Mouse (Mus musculus) kidney, adult 2 months (tissue): ENCODE data around the gene Emc9. TPM values are rescaled to one million over a fixed set of nuclear protein-coding genes. Genes with fewer than 3 reads are reported as not detected.
A peak's percentile ranks its signal among the peaks of the same experiment; 100 is the strongest.

Experiments
- DNase-seq: peaks from one replicate; pipeline ENCODE4 v3.0.0; 2021
- H3K27ac ChIP-seq: fragments of 200-500 bp; 2 replicates; pipeline ENCODE4 v1.5.1; 2012; ENCODE audit warnings: low read depth, low read length, control low read depth, inconsistent platforms; ENCODE audit not compliant: insufficient read depth
- H3K27me3 ChIP-seq: fragments of 200-500 bp; replicated peaks from 2 replicates; pipeline ENCODE4 v1.6.1; 2012; ENCODE audit warnings: mild to moderate bottlenecking, moderate library complexity, low read length, inconsistent platforms; ENCODE audit not compliant: control insufficient read depth, insufficient read depth
- H3K36me3 ChIP-seq: fragments of 200-500 bp; 2 replicates; pipeline ENCODE4 v1.6.1; 2012; ENCODE audit warnings: mild to moderate bottlenecking, moderate library complexity, low read length, inconsistent platforms; ENCODE audit not compliant: control insufficient read depth, insufficient read depth
- H3K4me1 ChIP-seq: fragments of 200-500 bp; 2 replicates; pipeline ENCODE4 v1.6.1; 2011; ENCODE audit warnings: low read length; ENCODE audit not compliant: control insufficient read depth, insufficient read depth
- H3K4me3 ChIP-seq: fragments of 200-500 bp; 2 replicates; pipeline ENCODE4 v1.5.1; 2011; ENCODE audit warnings: mild to moderate bottlenecking, low read depth, low read length, control low read depth; ENCODE audit not compliant: insufficient read depth
- CTCF ChIP-seq: fragments of 200-500 bp; conservative IDR thresholded peaks from 2 replicates; pipeline ENCODE4 v1.5.1; 2011; ENCODE audit warnings: low read depth, mild to moderate bottlenecking, control low read depth, low read length, moderate library complexity, mixed read lengths; ENCODE audit not compliant: insufficient read depth, insufficient read length
- POLR2A ChIP-seq: fragments of 200-500 bp; IDR thresholded peaks from one replicate; pipeline ENCODE4 v1.6.1; 2011; ENCODE audit warnings: low read depth, low read length, control low read depth
- WGBS: fragments of 180-500 bp; shearing (Covaris S2); methylation state at CpG from one replicate; pipeline ENCODE4 v1.1.7; 2018; 5-methylcytosine and 5-hydroxymethylcytosine counted together
- polyA plus RNA-seq: library from polyadenylated mRNA; depleted of rRNA; stranded (reverse); fragments of >200 nt; gene quantifications from 2 replicates; pipeline ENCODE4 v1.2.3, GENCODE M21; 2012

Gene Emc9
- polyA plus RNA-seq, 1 experiment: 21.9 TPM

DNA sequence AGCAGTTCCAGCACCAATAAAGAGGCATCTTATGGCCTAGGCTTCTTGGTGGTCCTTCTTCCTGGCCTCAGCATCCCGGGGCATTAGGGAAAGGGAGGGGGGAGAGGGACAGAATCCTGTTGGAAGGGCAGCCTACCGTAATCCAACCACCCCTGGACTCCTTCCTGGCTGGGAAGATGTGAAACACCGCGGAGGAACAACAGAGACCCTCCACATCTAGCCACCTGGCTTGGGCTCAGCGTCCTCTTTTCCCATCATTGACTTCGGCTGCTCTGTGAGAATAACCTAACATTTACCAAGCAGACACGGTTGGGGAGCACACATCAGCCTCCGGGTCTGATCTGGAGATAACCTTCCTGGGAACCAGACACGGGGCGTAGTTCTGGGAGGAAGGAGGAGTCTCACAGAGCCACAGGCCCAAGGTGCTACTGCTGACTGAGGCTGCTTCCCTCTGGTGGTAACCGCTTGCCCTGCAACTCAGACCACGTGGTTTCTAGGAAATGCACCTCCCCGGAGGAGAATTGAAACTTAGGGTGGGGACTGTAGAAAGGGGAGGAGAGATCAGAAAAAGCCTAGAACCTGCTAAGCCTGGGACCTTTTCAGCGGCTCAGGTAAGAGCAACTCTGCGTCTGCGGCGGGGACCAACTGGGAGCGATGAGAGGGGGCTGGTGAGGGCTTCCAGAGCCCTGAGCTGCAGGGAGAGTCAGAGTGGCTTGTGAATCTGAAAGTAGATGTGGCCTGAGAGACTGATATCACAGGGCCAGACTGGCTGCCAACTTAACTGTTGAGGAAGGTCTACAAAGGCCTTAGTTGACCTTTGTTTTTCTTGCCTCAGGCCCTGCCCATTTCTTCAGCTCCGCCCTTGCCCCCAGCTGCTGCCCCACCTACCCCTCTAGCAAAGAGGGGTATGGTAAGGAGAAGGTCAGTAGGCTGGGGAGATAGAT, 18.8 kb upstream of the Emc9 start:
- Histone ChIP-seq H3K27me3 (no peaks in the 10 kb centered on the region), H3K4me1 (peaks cover 6% of the 10 kb centered on the region; the same call in 1 of the 2 replicates), H3K36me3 (peaks cover 10% of the 10 kb centered on the region), H3K27ac (peak overlapping the region; percentile 97), H3K4me3 (peak overlapping the region; percentile 68)
- TF ChIP-seq POLR2A (peak; percentile 40), CTCF (peak; percentile 95)
- DNase-seq: peak; percentile 98
- 6% methylated on average over 19 of the region's 19 CpGs for WGBS

DNA sequence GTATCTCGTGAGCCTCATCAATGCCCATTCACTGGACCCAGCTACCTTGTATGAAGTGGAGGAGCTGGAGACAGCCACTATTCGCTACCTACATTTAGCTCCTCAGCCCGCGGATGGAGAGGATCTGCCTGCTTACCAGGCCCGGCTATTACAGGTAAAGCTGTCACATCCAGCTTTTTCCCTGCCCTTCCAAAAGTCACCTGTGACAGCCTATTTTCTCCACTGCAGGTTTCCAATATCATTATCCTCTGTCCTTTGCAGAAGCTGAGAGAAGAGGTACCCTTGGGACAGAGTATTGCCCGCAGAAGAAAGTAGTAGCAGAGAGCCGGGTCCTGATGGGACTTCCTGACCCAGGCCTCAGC, 18.1 kb upstream of the Emc9 start, which contains the start of gene Irf9:
Gene Irf9, plus strand, starts transcription at position 301 of the 362 bp plus-strand sequence.
- Histone ChIP-seq H3K27me3 (no peaks in the 10 kb centered on the region), H3K4me3 (peak within 1 kb of the TSS; percentile 68), H3K36me3 (peaks cover 4% of the 10 kb centered on the region; the same call in 1 of the 2 replicates), H3K4me1 (peaks cover 6% of the 10 kb centered on the region; the same call in 1 of the 2 replicates), H3K27ac (peak within 1 kb of the TSS; percentile 97)
- TF ChIP-seq CTCF: no peak
- no peak for TF ChIP-seq POLR2A
- 62% methylated on average over 7 of the region's 7 CpGs for WGBS
- no peak for DNase-seq

DNA sequence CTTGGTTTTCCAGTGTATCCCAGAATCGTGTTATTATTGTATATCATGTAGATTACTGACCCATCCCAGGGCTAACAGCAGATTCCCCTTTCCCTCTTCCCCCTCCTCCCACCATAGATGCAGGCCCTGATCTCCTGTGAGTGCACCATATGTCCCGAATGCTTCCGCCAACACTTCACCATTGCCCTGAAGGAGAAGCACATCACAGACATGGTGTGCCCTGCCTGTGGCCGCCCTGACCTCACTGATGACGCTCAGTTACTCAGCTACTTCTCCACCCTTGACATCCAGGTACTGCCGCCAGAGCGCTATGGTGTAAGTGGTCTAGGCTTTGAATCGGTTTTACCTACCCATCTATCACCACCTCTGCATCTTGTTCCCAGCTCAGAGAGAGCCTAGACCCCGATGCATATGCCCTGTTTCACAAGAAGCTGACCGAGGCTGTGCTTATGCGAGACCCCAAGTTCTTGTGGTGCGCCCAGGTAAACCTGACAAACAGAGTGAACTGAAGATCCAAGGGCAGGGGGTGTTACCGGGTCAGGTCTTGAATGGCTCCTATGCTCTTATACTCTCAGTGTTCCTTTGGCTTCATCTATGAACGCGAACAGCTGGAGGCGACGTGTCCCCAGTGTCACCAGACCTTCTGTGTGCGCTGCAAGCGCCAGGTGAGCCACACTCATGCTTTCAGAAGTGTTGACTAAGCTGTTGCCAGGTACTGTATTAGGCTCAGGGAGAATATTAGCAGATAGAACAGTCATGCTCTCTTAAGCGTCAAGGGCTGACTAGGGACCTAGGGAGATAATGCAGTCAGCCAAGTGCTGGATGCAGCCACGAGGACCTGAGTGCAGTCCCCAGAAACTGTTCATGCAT, 13.7 kb upstream of the Emc9 start:
- Histone ChIP-seq H3K36me3 (peaks cover 10% of the 10 kb centered on the region), H3K4me1 (0 out of 2 replicates have a peak, but pooled peaks cover 3% of the 10 kb centered on the region), H3K27me3 (no peaks in the 10 kb centered on the region), H3K4me3 (no peak overlapping the region), H3K27ac (no peak overlapping the region)
- no peak for DNase-seq
- 91% methylated on average over 21 of the region's 21 CpGs for WGBS
- TF ChIP-seq CTCF: no peak
- TF ChIP-seq POLR2A: no peak

DNA sequence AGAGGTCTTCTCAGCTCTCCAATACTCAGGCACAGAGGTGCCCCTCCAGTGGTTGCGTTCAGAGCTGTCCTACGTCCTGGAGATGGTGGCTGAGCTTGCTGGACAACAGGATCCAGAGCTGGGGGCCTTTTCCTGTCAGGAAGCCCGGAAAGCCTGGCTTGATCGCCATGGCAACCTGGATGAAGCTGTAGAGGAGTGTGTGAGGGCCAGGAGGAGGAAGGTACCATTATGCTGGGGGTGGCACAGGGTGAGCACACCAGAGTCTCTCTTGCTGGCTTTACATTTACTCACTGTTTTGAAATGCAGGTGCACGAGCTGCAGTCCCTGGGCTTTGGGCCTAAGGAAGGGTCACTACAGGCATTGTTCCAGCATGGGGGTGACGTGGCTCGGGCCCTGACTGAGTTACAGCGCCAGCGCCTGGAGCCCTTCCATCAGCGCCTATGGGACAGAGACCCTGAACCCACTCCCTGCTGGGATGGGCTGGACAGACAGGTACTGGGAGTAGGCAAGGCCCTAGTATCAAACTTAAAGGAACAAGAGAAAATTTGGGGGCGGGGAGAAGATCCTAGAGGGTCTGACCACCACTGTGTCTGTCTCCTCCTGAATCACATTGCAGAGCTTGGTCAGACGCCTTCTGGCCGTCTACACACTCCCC, 11.1 kb upstream of the Emc9 start:
- no peaks in the 10 kb centered on the region for H3K4me1 ChIP-seq
- H3K36me3 ChIP-seq: peaks cover 9% of the 10 kb centered on the region
- WGBS: 84% methylated on average over 13 of the region's 13 CpGs
- H3K4me3 ChIP-seq: no peak overlapping the region
- H3K27ac ChIP-seq: no peak overlapping the region
- DNase-seq: peak; percentile 28
- TF ChIP-seq POLR2A (no peak), CTCF (no peak)
- H3K27me3 ChIP-seq: no peaks in the 10 kb centered on the region

DNA sequence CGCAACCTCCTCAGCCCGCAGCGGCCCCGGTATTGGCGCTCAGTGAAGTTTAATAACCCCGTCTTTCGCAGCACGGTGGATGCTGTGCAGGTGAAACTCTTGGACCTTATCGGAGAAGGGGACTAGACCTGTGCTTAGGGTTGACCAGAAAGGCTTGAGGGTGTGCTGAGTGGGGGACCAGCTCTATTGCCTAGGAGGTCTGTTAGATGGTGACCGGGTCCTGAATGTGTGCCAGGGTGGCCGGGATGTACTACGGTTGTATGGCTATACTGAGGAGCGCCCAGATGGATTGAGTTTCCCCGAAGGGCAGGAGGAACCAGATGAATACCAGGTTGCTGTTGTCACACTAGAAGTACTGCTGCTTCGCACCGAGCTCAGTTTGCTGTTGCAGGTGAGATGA, 7.1 kb upstream of the Emc9 start:
- Histone ChIP-seq H3K4me1 (no peaks in the 10 kb centered on the region), H3K4me3 (peak overlapping the region; percentile 89), H3K36me3 (peaks cover 9% of the 10 kb centered on the region), H3K27me3 (no peaks in the 10 kb centered on the region), H3K27ac (peak overlapping the region; percentile 96)
- TF ChIP-seq CTCF: no peak
- TF ChIP-seq POLR2A: no peak
- no peak for DNase-seq
- WGBS: 1% methylated on average over 16 of the region's 16 CpGs

DNA sequence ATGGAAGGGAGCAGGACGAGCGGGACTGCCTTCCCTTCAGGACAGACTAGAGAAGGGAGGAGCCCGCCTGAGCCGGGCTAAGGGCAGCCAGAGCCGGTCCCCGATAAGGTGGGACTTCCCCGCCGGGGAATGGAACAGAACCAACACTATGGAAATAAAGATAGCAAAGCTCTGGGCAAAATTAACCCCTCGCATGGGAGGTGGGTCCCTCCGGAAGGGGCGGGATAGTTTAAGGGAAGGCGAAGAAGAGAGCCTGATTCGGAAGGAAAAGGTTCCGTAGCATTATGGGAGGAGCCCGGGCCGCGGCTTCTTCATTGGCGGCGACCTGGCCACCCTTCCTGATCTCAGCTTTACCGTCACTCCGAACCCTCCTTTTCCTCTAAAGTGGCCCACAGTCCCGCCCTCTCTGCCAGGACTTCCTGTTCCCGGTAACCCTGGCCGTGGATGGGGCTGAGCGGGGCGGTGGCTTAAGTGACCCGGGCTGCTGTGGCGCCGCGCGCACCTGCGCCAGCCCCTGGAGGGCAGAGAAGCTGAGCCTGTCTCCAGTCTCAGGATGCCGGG, 6.3 kb upstream of the Emc9 start, which contains the start of gene Rnf31:
Gene Rnf31, plus strand, starts transcription at position 378 of the 561 bp plus-strand sequence.
- Histone ChIP-seq H3K27me3 (no peaks in the 10 kb centered on the region), H3K36me3 (peaks cover 9% of the 10 kb centered on the region), H3K4me3 (peak within 1 kb of the TSS; percentile 89), H3K4me1 (no peaks in the 10 kb centered on the region), H3K27ac (peak within 1 kb of the TSS; percentile 99)
- under 1% methylated on average over 33 of the region's 33 CpGs for WGBS
- TF ChIP-seq CTCF: no peak
- TF ChIP-seq POLR2A: peak; percentile 18
- DNase-seq: peak; percentile 99
